Comparison of ENCODE assay signal across 10 mouse cellular contexts in genomic region chr12:104592791-104593525, GRCm38 (mm10).
DNase-seq lines count a peak whose midpoint lies in the region; ATAC-seq lines count a peak whose summit lies in the region.
"Had no signal": no experiment of that assay in that cellular context is flagged by ENCODE, and none has a peak within 500 bp of the region (broad histone marks: within the 10 kb centered on the region; RNA-seq: fewer than 3 reads in every experiment).

No protein-coding gene starts in this region.

- no peak overlapping the region for H3K27ac ChIP-seq in lung, embryonic 16.5 days (ENCODE audit: low read length)
- H3K27ac ChIP-seq in limb, embryonic 15.5 days: 0 out of 2 replicates have a peak overlapping the region, but pooled peaks have one; percentile 60
- H3K27ac ChIP-seq: liver, embryonic 15.5 days; stomach, embryonic 15.5 days had no signal

- H3K4me1 ChIP-seq in lung, embryonic 16.5 days (replicated peaks; ENCODE audit: control insufficient read depth, insufficient read depth, low read length): no peaks in the 10 kb centered on the region
- peaks cover 22% of the 10 kb centered on the region for H3K4me1 ChIP-seq in limb, embryonic 15.5 days
- H3K4me1 ChIP-seq: liver, embryonic 15.5 days; stomach, embryonic 15.5 days had no signal

- DNase-seq in embryo, embryonic 10.5 days (ENCODE audit: low spot score): peak; percentile 16
- no peak for DNase-seq in embryo, embryonic 9.5 days (ENCODE audit: extremely low spot score)
- no peak for DNase-seq in lung, postnatal 4 days
- no peak for DNase-seq in gastrocnemius, postnatal 4 days (ENCODE audit: low spot score in 2 of 2)
- no peak for DNase-seq in layer of hippocampus, postnatal 10 days (ENCODE audit: low spot score in 2 of 2)

- no peak overlapping the region for H3K4me3 ChIP-seq in lung, embryonic 16.5 days (ENCODE audit: low read length)
- H3K4me3 ChIP-seq in limb, embryonic 15.5 days: peak overlapping the region; percentile 3
- H3K4me3 ChIP-seq: liver, embryonic 15.5 days; stomach, embryonic 15.5 days had no signal

- WGBS in lung, embryonic 16.5 days: 59% methylated on average over 21 of the region's 21 CpGs
- WGBS in limb, embryonic 15.5 days: 30% methylated on average over 21 of the region's 21 CpGs

- peak; percentile 65; the same call in 1 of the 2 replicates for ATAC-seq in lung, embryonic 16.5 days (ENCODE audit: low read depth)
- peak; percentile 12; the same call in 1 of the 2 replicates for ATAC-seq in limb, embryonic 15.5 days (ENCODE audit: insufficient number of reproducible peaks, low FRiP score, low TSS enrichment, low read depth)
- ATAC-seq in inflammation-experienced regulatory T-cells, adult 6 months: no peak

- no peak overlapping the region for H3K9ac ChIP-seq in lung, embryonic 16.5 days (ENCODE audit: low read length)
- H3K9ac ChIP-seq in limb, embryonic 15.5 days: no peak overlapping the region
- H3K9ac ChIP-seq: liver, embryonic 15.5 days; stomach, embryonic 15.5 days had no signal

- no peaks in the 10 kb centered on the region for H3K27me3 ChIP-seq in lung, embryonic 16.5 days (ENCODE audit: control insufficient read depth, insufficient read depth, low read depth, low read length)
- H3K27me3 ChIP-seq in limb, embryonic 15.5 days: peaks cover 26% of the 10 kb centered on the region
- H3K27me3 ChIP-seq: liver, embryonic 15.5 days; stomach, embryonic 15.5 days had no signal

- H3K36me3 ChIP-seq in lung, embryonic 16.5 days (ENCODE audit: control insufficient read depth, insufficient read depth, low read length): no peaks in the 10 kb centered on the region
- no peaks in the 10 kb centered on the region for H3K36me3 ChIP-seq in limb, embryonic 15.5 days
- H3K36me3 ChIP-seq: liver, embryonic 15.5 days; stomach, embryonic 15.5 days had no signal

- H3K4me2 ChIP-seq in lung, embryonic 16.5 days (ENCODE audit: low read depth, low read length): no peak overlapping the region
- peak overlapping the region; percentile 26 for H3K4me2 ChIP-seq in limb, embryonic 15.5 days
- H3K4me2 ChIP-seq: liver, embryonic 15.5 days; stomach, embryonic 15.5 days had no signal

- H3K9me3 ChIP-seq in lung, embryonic 16.5 days (ENCODE audit: control insufficient read depth, low read length): no peaks in the 10 kb centered on the region
- H3K9me3 ChIP-seq in limb, embryonic 15.5 days: no peaks in the 10 kb centered on the region
- H3K9me3 ChIP-seq: liver, embryonic 15.5 days; stomach, embryonic 15.5 days had no signal
